Mouse (Mus musculus): Measurements from ENCODE around the gene Shmt1.

- TF ChIP-seq EP300 (IDR thresholded peaks at IDR 0.05; ENCODE audit: low read depth), result no peak
- TF ChIP-seq CTCF (IDR thresholded peaks at IDR 0.05; ENCODE audit: low read depth), result no peak
Measured at GRCm38 (mm10) chr11:60761681-60762080, 49.8 kb downstream of the Shmt1 start.
